Mouse (Mus musculus) lung, postnatal 14 days (tissue): Measurements from ENCODE around the gene Hook2.

Source experiments
- DNase-seq: peaks from one replicate; pipeline ENCODE4 v3.0.0; 2021

Hook2 gene

DNA sequence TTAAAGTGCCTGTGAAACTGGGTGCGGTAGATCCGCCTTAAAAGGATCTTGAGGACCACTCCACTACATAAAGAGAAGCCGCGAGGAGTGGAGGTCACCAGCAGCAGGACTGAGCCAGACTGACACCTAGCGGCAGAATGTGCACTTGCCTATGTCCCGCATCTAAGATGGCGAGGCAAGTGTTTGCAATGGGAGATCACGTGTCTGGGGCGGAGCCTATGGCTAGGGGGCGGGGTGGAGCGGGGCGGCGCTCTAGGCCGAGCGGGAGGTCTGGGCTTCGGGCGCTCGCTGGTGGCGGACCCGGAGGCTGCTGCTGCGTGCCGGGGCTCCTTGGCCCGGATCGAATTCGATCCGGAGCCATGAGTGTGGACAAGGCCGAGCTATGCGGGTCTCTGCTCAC is at the start of gene Hook2:
Gene Hook2, plus strand, starts transcription at position 255 of the 400 bp plus-strand sequence.
- peak; percentile 99 for DNase-seq

- no peak for DNase-seq
Measured at GRCm38 (mm10) chr8:84943699-84944098, 46.7 kb upstream of the Hook2 start.

GRCm38 (mm10) chr8:84944478-84945160 is 45.8 kb upstream of the Hook2 start:
- no peak for DNase-seq

GRCm38 (mm10) chr8:84945235-84945632 is 45.2 kb upstream of the Hook2 start:
- DNase-seq = no peak

DNA sequence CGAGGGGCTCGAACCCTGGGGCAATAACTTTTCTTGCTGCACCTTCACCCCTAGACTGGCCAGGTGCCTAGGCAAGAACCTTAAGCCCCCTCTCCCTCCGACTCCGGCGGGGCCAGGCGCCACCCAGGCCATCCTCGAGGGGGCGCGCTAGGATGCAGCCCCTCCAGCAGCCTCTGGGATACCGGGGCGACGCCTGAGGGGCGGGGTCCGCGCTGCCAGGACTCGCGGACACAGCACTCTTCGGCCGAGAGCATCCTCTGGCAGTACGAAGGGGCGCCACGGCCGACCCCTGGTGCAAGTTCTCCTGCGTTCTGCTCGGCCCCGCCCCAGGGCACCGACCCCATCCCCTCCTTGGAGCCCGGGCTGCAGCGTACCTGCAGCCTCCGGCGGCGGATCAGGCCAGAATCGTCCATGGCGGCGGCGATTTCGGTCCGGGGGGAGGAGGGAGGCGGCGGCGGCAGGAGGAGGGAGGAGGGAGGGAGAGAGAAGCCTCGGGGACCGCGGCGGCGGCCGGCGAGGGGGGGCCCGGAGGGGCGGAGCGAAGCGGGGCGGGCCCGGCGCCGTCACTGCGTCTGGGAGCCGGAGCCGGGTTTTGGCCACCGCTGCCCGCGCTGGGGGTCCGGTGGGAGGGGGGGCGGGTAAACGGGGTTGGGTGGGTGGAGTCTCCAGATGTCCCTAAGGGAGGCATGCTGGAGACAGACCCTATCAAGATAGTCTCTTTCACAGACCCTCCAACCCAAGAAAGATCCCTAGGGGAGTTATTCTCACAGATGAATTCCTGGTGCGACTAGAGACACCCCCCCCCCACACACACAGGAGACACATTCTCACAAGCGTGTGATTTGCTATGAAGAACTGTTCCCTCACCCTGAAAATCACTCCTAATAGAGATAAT is 44.5 kb upstream of the Hook2 start:
- DNase-seq = no peak

DNA sequence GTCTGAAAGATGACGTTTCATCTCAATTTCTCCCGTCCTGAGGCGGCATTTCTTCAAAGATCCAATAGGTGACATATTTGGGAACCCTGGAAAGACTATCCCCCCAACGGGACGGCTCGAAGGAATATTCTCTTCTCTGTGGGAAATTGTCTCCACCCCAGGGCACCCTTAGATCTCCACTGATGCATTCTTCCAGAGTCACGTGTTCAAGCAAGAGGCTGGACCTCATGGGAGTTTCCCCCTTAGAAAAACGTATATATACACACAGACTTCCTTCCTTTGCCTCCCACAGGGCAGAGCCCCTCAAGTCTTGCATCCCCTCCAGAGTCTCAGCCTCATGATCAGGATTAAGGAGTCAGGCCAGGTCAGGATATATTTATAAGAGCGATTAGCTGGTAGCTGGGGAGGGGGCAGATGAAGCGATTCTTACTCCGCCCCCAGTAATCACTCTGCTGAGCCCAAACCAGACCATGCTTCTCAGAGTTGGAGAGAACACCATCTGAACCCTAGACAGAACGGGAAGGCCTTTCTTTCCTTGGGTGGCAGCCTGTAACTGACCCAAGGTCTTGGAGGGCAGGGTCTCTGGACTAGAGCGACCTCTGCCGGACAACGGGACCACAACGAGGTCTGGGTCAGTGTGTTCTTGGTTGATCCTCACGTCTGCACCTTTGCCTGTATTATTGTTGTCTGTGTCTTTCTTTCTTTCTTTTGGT is 43.7 kb upstream of the Hook2 start, which contains the start of gene Rtbdn:
Gene Rtbdn, plus strand, starts transcription at position 464 of the 713 bp plus-strand sequence.
- no peak for DNase-seq

DNA sequence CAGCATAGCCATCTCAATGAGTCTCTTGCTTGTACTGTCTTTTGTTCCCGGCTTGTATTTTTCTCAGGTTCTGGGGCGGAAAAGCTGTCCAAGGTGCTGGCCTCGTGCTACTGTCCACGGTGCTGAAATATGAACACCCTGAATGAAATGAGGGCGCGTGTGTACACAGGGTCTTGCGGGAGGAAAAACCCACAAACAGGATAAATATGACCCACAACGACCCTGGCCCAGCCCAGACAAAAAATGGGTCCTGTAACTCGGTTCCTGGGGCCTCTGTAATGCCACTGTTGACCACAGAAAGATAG is 43.2 kb upstream of the Hook2 start:
- peak; percentile 65 for DNase-seq

DNA sequence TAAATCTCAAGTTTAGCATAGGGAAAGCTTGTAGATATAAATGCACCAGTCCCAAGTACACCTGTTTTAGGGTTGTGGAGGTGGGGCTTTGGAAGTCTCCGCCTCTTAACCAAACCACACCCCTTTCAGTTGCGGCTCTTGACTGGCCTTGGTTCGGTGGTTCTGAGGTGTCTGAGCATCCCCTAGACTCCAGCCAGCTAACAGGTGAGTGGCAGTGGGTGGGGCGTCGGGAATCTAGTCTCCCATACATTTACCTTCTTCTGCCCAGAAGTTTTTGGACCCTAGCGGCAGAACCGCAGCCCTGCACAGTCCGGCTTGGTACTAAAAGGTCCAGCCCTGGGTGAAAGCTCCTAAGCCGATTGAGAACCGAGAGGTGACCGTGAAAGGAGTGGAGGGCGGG is 40.6 kb upstream of the Hook2 start:
- no peak for DNase-seq

- DNase-seq = peak; percentile 64
Measured at GRCm38 (mm10) chr8:84952612-84953255, 37.7 kb upstream of the Hook2 start.

- DNase-seq = peak; percentile 77
Measured at GRCm38 (mm10) chr8:84956768-84957167, 33.6 kb upstream of the Hook2 start.

GRCm38 (mm10) chr8:84959811-84960210 is 30.6 kb upstream of the Hook2 start:
- DNase-seq = no peak

- no peak for DNase-seq
Measured at GRCm38 (mm10) chr8:84963952-84964351, 26.5 kb upstream of the Hook2 start.

DNA sequence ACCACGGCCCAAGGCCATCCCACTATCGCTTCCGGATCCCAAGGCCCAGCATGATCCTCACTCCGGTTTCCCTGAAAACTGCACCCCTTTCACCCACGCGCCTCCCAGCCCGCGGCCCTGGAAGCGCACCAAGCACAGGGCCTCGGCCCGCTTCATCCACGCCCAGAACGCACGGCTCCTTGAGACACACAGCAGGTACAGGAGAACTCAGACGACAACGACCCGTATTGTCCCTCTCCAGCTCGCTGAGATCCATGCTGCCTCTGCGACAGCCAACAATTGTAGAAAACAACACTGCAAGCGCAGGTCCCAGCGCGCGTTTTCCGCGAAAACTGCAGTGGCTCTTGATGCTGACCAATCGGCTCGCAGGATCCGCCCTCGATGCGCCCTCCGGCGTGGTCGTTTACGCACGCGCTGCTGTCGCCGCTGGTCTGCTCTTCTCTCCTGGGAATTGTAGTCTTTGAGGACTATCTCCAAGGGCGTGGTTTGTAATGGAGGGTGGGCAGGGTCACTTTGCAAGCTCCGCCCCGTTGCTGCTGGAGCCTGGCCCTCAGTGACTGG is 24.6 kb upstream of the Hook2 start:
- DNase-seq = peak; percentile 92

DNA sequence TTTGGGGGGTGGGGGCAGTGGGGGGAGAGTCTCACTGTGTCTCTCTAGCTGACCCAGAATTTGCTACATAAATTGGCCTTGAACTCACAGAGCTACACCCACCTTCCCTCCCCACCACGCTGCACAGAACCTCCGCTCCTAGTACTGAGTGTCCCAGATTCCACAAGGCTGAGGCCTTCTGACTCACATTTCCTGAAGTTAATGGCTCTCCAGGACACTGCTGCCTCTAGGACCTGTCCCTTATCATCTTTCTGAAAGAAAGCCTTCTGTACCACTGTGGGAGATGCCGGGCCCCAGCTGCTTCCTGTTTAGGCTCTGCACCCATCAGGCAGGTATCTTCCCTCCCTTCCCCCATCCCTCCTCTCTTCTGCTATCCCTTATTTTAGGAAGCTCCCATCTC is 23.8 kb upstream of the Hook2 start:
- DNase-seq = no peak

DNA sequence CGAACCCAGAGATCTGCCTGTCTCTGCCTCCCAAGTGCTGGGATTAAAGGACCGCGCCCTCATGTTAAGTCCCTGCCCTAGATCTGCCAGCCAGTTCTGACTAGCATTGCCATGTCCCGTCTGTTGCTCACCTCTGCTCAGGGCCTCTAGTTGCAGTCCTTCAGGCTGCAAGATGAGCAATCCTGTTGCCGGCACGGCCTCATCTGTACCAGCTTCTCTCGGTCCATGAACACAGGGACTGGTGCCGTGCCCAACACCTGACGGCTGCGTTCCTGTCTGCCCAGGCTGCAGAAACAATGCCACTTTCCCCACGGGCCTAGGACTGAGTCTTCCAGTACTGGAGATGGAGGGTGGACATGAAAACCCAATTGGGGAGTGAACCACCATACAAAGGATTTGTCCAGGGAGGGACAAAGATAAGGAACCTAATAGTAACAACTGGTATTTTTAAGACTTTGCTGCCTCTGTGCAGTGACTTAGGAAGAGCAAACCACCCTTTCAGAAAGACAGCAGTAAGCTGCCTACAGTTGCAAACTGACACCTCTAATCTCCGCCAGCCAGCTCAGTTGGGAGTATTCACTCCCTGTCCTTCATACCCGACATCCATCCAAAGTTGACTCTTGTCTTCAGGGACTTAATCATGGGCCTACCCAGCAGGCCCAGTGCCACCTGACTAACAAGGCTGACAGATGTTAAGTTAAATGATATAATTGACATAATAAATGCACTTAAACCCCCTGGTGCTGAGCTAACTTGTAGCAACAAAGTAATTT is 22.7 kb upstream of the Hook2 start:
- no peak for DNase-seq

DNA sequence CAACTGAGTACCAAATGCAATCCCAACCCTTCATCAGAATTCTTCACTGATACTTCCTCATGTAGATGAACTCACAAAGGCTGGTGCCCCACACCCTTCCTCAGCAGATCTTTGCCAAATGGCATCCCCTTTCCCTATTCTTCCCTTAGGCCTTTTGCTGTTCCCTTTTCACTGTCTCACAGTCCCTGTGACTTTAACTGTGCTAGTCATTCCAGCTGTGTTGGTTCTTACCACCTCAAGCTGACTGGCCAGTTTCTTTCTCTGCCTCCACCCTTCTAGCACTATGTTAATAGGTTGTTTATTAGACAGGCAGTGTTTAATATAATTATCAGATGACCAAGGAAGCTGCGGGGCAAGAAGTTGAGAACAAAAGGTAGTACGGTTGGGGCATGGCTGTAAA is 21.8 kb upstream of the Hook2 start:
- DNase-seq = no peak

GRCm38 (mm10) chr8:84969241-84970134 is 20.9 kb upstream of the Hook2 start, which contains the start of the genes Gm49661, Prdx2 and Rnaseh2a:
TSS of gene Gm49661 (minus strand) at chr8:84969433.
TSS of gene Prdx2 (plus strand) at chr8:84969587.
TSS of gene Rnaseh2a (minus strand) at chr8:84969767.
- DNase-seq = peak; percentile 74

GRCm38 (mm10) chr8:84970135-84970790 is 20.1 kb upstream of the Hook2 start:
- DNase-seq = no peak

DNA sequence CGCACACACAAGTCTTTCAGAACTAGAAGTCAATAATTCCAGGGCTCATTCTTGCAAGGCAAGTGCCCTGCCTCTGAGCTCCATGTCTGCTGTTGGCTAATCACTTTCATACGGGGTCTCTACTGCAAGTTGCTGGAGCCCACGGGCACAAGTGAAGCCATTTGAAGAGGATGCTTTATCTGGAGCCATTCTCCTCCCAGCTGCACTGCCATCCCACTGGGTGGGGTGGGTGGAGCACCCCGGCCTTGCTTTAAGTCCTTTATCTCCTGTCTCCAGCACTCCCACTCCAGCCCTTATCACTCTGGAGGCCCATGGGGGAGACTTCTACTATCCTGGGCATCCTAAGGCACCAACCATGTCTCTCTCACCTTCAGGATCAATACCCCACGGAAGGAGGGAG is 19.5 kb upstream of the Hook2 start:
- DNase-seq = no peak

DNA sequence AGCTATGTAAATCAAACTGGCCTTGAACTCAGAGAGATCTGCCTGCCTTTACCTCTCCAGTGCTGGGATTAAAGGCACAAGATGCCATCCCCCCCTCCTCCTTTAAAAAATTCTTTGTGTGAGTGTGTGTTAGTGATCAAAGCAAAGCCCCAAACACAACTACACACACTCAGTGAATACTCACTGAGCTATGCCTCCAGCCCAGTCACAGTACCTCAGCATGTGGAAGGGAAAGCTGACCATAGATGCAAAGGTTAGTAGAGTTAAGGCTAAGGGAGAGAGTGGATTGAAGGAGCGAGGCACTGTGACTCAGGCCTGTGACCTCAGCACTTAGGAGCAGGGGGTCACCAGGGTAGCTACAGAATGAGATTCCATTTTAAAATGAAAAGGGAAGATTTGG is 17.3 kb upstream of the Hook2 start:
- DNase-seq = no peak
